Mouse (Mus musculus) monocyte, adult 5-6 weeks (primary cell): ENCODE results near the gene Smo. TPM values are rescaled to one million over a fixed set of nuclear protein-coding genes. Genes with fewer than 3 reads are reported as not detected.

ENCODE experiments used
- ATAC-seq: fragments of 153-309, 156-312 bp; replicated peaks from 2 replicates; pipeline ENCODE4 v1.8.0; 2017; ENCODE audit warnings: mild to moderate bottlenecking; ENCODE audit not compliant: low TSS enrichment, insufficient number of reproducible peaks, severe bottlenecking, poor library complexity, low FRiP score
- total RNA-seq: library from RNA; stranded (forward); fragments of 200-1000, 200-491, 200-594 nt; gene quantifications from 3 replicates; pipeline ENCODE4 v1.2.3, GENCODE M21; 2017

The Smo gene
- total RNA-seq, 1 experiment from 2014 or later = not detected

GRCm38 (mm10) chr6:29768791-29769441 is 33.6 kb downstream of the Smo start:
- ATAC-seq = peak; percentile 25; the same call in 1 of the 2 replicates

GRCm38 (mm10) chr6:29770672-29771321 is 35.5 kb downstream of the Smo start:
- no peak for ATAC-seq

- ATAC-seq = no peak
Observed at GRCm38 (mm10) chr6:29772236-29772635, 36.9 kb downstream of the Smo start.

GRCm38 (mm10) chr6:29774161-29774560 is 38.9 kb downstream of the Smo start:
- no peak for ATAC-seq

- no peak for ATAC-seq
Observed at GRCm38 (mm10) chr6:29775609-29776008, 40.3 kb downstream of the Smo start.

GRCm38 (mm10) chr6:29776542-29777237 is 41.4 kb downstream of the Smo start:
- ATAC-seq = no peak

- no peak for ATAC-seq
Observed at GRCm38 (mm10) chr6:29777238-29777555, 41.9 kb downstream of the Smo start.

GRCm38 (mm10) chr6:29780082-29780481 is 44.8 kb downstream of the Smo start:
- ATAC-seq = no peak

- ATAC-seq = no peak
Observed at GRCm38 (mm10) chr6:29780571-29780970, 45.3 kb downstream of the Smo start.

GRCm38 (mm10) chr6:29782239-29782638 is 46.9 kb downstream of the Smo start:
- no peak for ATAC-seq

- no peak for ATAC-seq
Observed at GRCm38 (mm10) chr6:29783960-29784359, 48.7 kb downstream of the Smo start.

GRCm38 (mm10) chr6:29784413-29785021 is 49.2 kb downstream of the Smo start:
- no peak for ATAC-seq

- no peak for ATAC-seq
Observed at GRCm38 (mm10) chr6:29785759-29786158, 50.5 kb downstream of the Smo start.

- no peak for ATAC-seq
Observed at GRCm38 (mm10) chr6:29788779-29789350, 53.6 kb downstream of the Smo start.

- no peak for ATAC-seq
Observed at GRCm38 (mm10) chr6:29790014-29790698, 54.9 kb downstream of the Smo start.

GRCm38 (mm10) chr6:29793520-29793919 is 58.2 kb downstream of the Smo start:
- ATAC-seq = no peak

GRCm38 (mm10) chr6:29794582-29794981 is 59.3 kb downstream of the Smo start:
- peak; percentile 93 for ATAC-seq

- ATAC-seq = no peak
Observed at GRCm38 (mm10) chr6:29802979-29803378, 67.7 kb downstream of the Smo start.

GRCm38 (mm10) chr6:29804006-29804405 is 68.7 kb downstream of the Smo start:
- no peak for ATAC-seq
